Mouse (Mus musculus): ENCODE data around the gene Tyw3. TPM values are rescaled to one million over a fixed set of nuclear protein-coding genes. Genes with fewer than 3 reads are reported as not detected.

Gene Tyw3
- total and polyA plus RNA-seq, 3 experiments: 5.6 to 8.2 (median 6.8) TPM

- under 1% methylated on average over 25 of the region's 25 CpGs for WGBS
- Histone ChIP-seq H3K36me3 (ENCODE audit: control insufficient read depth, insufficient read depth, low read length) (no peaks in the 10 kb centered on the region), H3K27me3 (ENCODE audit: control insufficient read depth, insufficient read depth, low read length) (no peaks in the 10 kb centered on the region), H3K27ac (peak within 1 kb of the TSS; percentile 91), H3K4me3 (peak within 1 kb of the TSS; percentile 97), H3K4me1 (ENCODE audit: control insufficient read depth, insufficient read depth, low read length) (peaks cover 1% of the 10 kb centered on the region; the same call in 1 of the 2 replicates), H3K79me2 (replicated peaks; ENCODE audit: control insufficient read depth, insufficient read depth, low read length) (no peaks in the 10 kb centered on the region), H3K9ac (ENCODE audit: low read depth, low read length) (peak within 1 kb of the TSS; percentile 87)
- TF ChIP-seq CTCF (IDR thresholded peaks at IDR 0.05): peak; percentile 88
- no peak; the same call in 1 of the 2 replicates for TF ChIP-seq EP300 (IDR thresholded peaks at IDR 0.05; ENCODE audit: insufficient read depth, low read depth, low read length)
- peak; percentile 65; the same call in 1 of the 2 replicates for TF ChIP-seq POLR2A (IDR thresholded peaks at IDR 0.05; ENCODE audit: insufficient read depth, low read depth, low read length)
- intact Hi-C loops (cut with DNase I): loop anchor here (2.0 kb wide), 1 partner anchor 496 kb away; the partner anchor contains the start of genes Fpgt and Lrriq3
- peak; percentile 90 to 94 for DNase-seq
These were observed 393 bp downstream of the Tyw3 start, which contains the start of gene Cryz for GRCm38 (mm10) chr3:154596488-154596933. Cryz (plus strand) TSS chr3:154596711.

GRCm38 (mm10) chr3:154594156-154594555, 2.7 kb downstream of the Tyw3 start:
- intact Hi-C loops (cut with DNase I): no loop called here
- no peak for DNase-seq
- Histone ChIP-seq H3K79me2 (replicated peaks; ENCODE audit: control insufficient read depth, insufficient read depth, low read length) (no peaks in the 10 kb centered on the region; the same call in 1 of the 2 replicates), H3K9ac (ENCODE audit: low read depth, low read length) (no peak overlapping the region), H3K4me1 (ENCODE audit: control insufficient read depth, insufficient read depth, low read length) (peaks cover 1% of the 10 kb centered on the region; the same call in 1 of the 2 replicates), H3K36me3 (ENCODE audit: control insufficient read depth, insufficient read depth, low read length) (no peaks in the 10 kb centered on the region), H3K27me3 (ENCODE audit: control insufficient read depth, insufficient read depth, low read length) (no peaks in the 10 kb centered on the region), H3K27ac (no peak overlapping the region), H3K4me3 (no peak overlapping the region)
- TF ChIP-seq POLR2A (IDR thresholded peaks at IDR 0.05; ENCODE audit: insufficient read depth, low read depth, low read length) (no peak), CTCF (IDR thresholded peaks at IDR 0.05) (no peak), EP300 (IDR thresholded peaks at IDR 0.05; ENCODE audit: insufficient read depth, low read depth, low read length) (no peak)
- WGBS: 93% methylated on average over 6 of the region's 6 CpGs

- 91% methylated on average over 6 of the region's 6 CpGs for WGBS
- Histone ChIP-seq H3K36me3 (ENCODE audit: control insufficient read depth, insufficient read depth, low read length) (no peaks in the 10 kb centered on the region), H3K4me3 (no peak overlapping the region), H3K27ac (no peak overlapping the region), H3K4me1 (ENCODE audit: control insufficient read depth, insufficient read depth, low read length) (peaks cover 1% of the 10 kb centered on the region; the same call in 1 of the 2 replicates), H3K9ac (ENCODE audit: low read depth, low read length) (no peak overlapping the region), H3K79me2 (replicated peaks; ENCODE audit: control insufficient read depth, insufficient read depth, low read length) (no peaks in the 10 kb centered on the region; the same call in 1 of the 2 replicates), H3K27me3 (ENCODE audit: control insufficient read depth, insufficient read depth, low read length) (no peaks in the 10 kb centered on the region)
- intact Hi-C loops (cut with DNase I): no loop called here
- DNase-seq: no peak
- no peak for TF ChIP-seq POLR2A (IDR thresholded peaks at IDR 0.05; ENCODE audit: insufficient read depth, low read depth, low read length)
- TF ChIP-seq EP300 (IDR thresholded peaks at IDR 0.05; ENCODE audit: insufficient read depth, low read depth, low read length): no peak
These were observed 3.3 kb downstream of the Tyw3 start for GRCm38 (mm10) chr3:154593596-154593995.

GRCm38 (mm10) chr3:154591621-154592020, 5.3 kb downstream of the Tyw3 start:
- WGBS: 88% methylated on average over 3 of the region's 3 CpGs
- intact Hi-C loops (cut with DNase I): no loop called here
- Histone ChIP-seq H3K27ac (no peak overlapping the region), H3K9ac (ENCODE audit: low read depth, low read length) (no peak overlapping the region), H3K27me3 (ENCODE audit: control insufficient read depth, insufficient read depth, low read length) (no peaks in the 10 kb centered on the region), H3K4me3 (no peak overlapping the region), H3K4me1 (ENCODE audit: control insufficient read depth, insufficient read depth, low read length) (peaks cover 1% of the 10 kb centered on the region; the same call in 1 of the 2 replicates), H3K36me3 (ENCODE audit: control insufficient read depth, insufficient read depth, low read length) (no peaks in the 10 kb centered on the region), H3K79me2 (replicated peaks; ENCODE audit: control insufficient read depth, insufficient read depth, low read length) (no peaks in the 10 kb centered on the region; the same call in 1 of the 2 replicates)
- no peak for DNase-seq
- TF ChIP-seq EP300 (IDR thresholded peaks at IDR 0.05; ENCODE audit: insufficient read depth, low read depth, low read length): no peak

GRCm38 (mm10) chr3:154590971-154591370, 5.9 kb downstream of the Tyw3 start:
- 91% methylated on average over 5 of the region's 5 CpGs for whole genome bisulfite sequencing
- Histone ChIP-seq H3K79me2 (replicated peaks; ENCODE audit: control insufficient read depth, insufficient read depth, low read length) (no peaks in the 10 kb centered on the region; the same call in 1 of the 2 replicates), H3K4me1 (ENCODE audit: control insufficient read depth, insufficient read depth, low read length) (no peaks in the 10 kb centered on the region), H3K9ac (ENCODE audit: low read depth, low read length) (no peak overlapping the region), H3K36me3 (ENCODE audit: control insufficient read depth, insufficient read depth, low read length) (no peaks in the 10 kb centered on the region), H3K27ac (no peak overlapping the region), H3K4me3 (no peak overlapping the region), H3K27me3 (ENCODE audit: control insufficient read depth, insufficient read depth, low read length) (no peaks in the 10 kb centered on the region)
- DNase-seq: no peak
- intact Hi-C loops (cut with DNase I): no loop called here
- no peak for TF ChIP-seq CTCF (IDR thresholded peaks at IDR 0.05)

GRCm38 (mm10) chr3:154584351-154584750, 12.6 kb downstream of the Tyw3 start:
- H3K27ac ChIP-seq: no peak overlapping the region
- TF ChIP-seq EP300 (IDR thresholded peaks at IDR 0.05; ENCODE audit: insufficient read depth, low read depth, low read length) (no peak), CTCF (IDR thresholded peaks at IDR 0.05) (no peak), POLR2A (IDR thresholded peaks at IDR 0.05; ENCODE audit: insufficient read depth, low read depth, low read length) (no peak)
- H3K36me3 ChIP-seq (ENCODE audit: control insufficient read depth, insufficient read depth, low read length): no peaks in the 10 kb centered on the region
- H3K9ac ChIP-seq (ENCODE audit: low read depth, low read length): no peak overlapping the region
- H3K4me1 ChIP-seq (ENCODE audit: control insufficient read depth, insufficient read depth, low read length): no peaks in the 10 kb centered on the region
- H3K27me3 ChIP-seq (ENCODE audit: control insufficient read depth, insufficient read depth, low read length): no peaks in the 10 kb centered on the region
- intact Hi-C loops (cut with DNase I): no loop called here
- WGBS: 81% methylated on average over 8 of the region's 8 CpGs
- DNase-seq: no peak
- H3K4me3 ChIP-seq: no peak overlapping the region
- H3K79me2 ChIP-seq (replicated peaks; ENCODE audit: control insufficient read depth, insufficient read depth, low read length): no peaks in the 10 kb centered on the region

Measured in heart, adult 2 months (tissue).